Mouse (Mus musculus) G1E (cell line): ENCODE measurements around the gene Mrpl34. TPM values are rescaled to one million over a fixed set of nuclear protein-coding genes. Genes with fewer than 3 reads are reported as not detected.

Experiments
- ATAC-seq: 2 replicates; pipeline ENCODE4 v1.8.0; 2016; ENCODE audit warnings: mild to moderate bottlenecking; ENCODE audit not compliant: insufficient number of reproducible peaks, poor library complexity, low FRiP score, severe bottlenecking; ENCODE audit errors: extremely low read depth
- DNase-seq: peaks from one replicate; pipeline ENCODE4 v3.0.0; 2012; ENCODE audit warnings: low spot score
- H3K27me3 ChIP-seq: 2 replicates; pipeline ENCODE4 v1.6.1; 2012; ENCODE audit warnings: mild to moderate bottlenecking, low read length, inconsistent platforms; ENCODE audit not compliant: insufficient read depth
- H3K36me3 ChIP-seq: replicated peaks from 2 replicates; pipeline ENCODE3; 2012; ENCODE audit warnings: mild to moderate bottlenecking, inconsistent platforms
- H3K4me1 ChIP-seq: 2 replicates; pipeline ENCODE4 v1.6.1; 2012; ENCODE audit warnings: low read depth, low read length, inconsistent platforms, mixed read lengths; ENCODE audit not compliant: insufficient read depth
- H3K4me3 ChIP-seq: 2 replicates; pipeline ENCODE4 v1.5.1; 2012; ENCODE audit warnings: low read depth, mild to moderate bottlenecking, inconsistent platforms, low read length, moderate library complexity, mixed read lengths
- H3K9me3 ChIP-seq: replicated peaks from 2 replicates; pipeline ENCODE4 v1.6.1; 2012; ENCODE audit warnings: inconsistent platforms
- CTCF ChIP-seq: IDR thresholded peaks from 2 replicates; pipeline ENCODE4 v1.5.1; 2012; ENCODE audit warnings: low read depth, low read length, inconsistent platforms, mixed read lengths
- GATA1 ChIP-seq: IDR thresholded peaks from 2 replicates; pipeline ENCODE4 v1.6.1; 2012; ENCODE audit warnings: borderline replicate concordance, low read length, inconsistent platforms, mixed read lengths
- GATA2 ChIP-seq: IDR thresholded peaks from 2 replicates; pipeline ENCODE4 v1.6.1; 2012; ENCODE audit warnings: low read depth, low read length, inconsistent platforms, borderline replicate concordance
- POLR2AphosphoS5 ChIP-seq: IDR thresholded peaks from 2 replicates; pipeline ENCODE4 v1.6.1; 2012; ENCODE audit warnings: low read depth, low read length, inconsistent platforms; ENCODE audit not compliant: insufficient replicate concordance
- TAL1 ChIP-seq: conservative IDR thresholded peaks from 2 replicates; pipeline ENCODE4 v1.6.1; 2012; ENCODE audit warnings: low read depth, low read length, inconsistent platforms, mixed read lengths
- polyA plus RNA-seq: library from polyadenylated mRNA; stranded (reverse); fragments of >175 nt; gene quantifications from 2 replicates; pipeline ENCODE4 v1.2.3, GENCODE M21; 2012
- total RNA-seq, 2 experiments: library from RNA; stranded (forward) in 1 of 2; stranded (reverse) in 1 of 2; fragments of 200-1000 nt in 1 of 2; fragments of >200 nt in 1 of 2; fragmentation: Nextera tagmentation in 1 of 2; gene quantifications; 2 replicates each; pipeline ENCODE4 v1.2.3; 2014 to 2017

The Mrpl34 gene
- total and polyA plus RNA-seq, 3 experiments = 42.0 to 149 (median 68.2) TPM

GRCm38 (mm10) chr8:71468001-71468400 lies 3.2 kb downstream of the Mrpl34 start:
- Histone ChIP-seq H3K36me3 (peaks cover 58% of the 10 kb centered on the region), H3K4me3 (no peak overlapping the region), H3K4me1 (peaks cover 76% of the 10 kb centered on the region), H3K9me3 (no peaks in the 10 kb centered on the region), H3K27me3 (no peaks in the 10 kb centered on the region)
- DNase-seq (no peak), ATAC-seq (no peak)
- TF ChIP-seq POLR2AphosphoS5 (no peak), GATA2 (no peak), TAL1 (no peak), CTCF (no peak), GATA1 (no peak)

GRCm38 (mm10) chr8:71468916-71469315 lies 4.2 kb downstream of the Mrpl34 start, which contains the start of gene Dda1:
Gene Dda1, plus strand, starts transcription at chr8:71469199.
- ATAC-seq = peak; percentile 81
- peaks cover 67% of the 10 kb centered on the region for H3K4me1 ChIP-seq
- TF ChIP-seq GATA2 (no peak), GATA1 (no peak), POLR2AphosphoS5 (no peak), TAL1 (no peak), CTCF (no peak)
- peak; percentile 93 for DNase-seq
- H3K27me3 ChIP-seq = no peaks in the 10 kb centered on the region
- peak within 1 kb of the TSS; percentile 80 for H3K4me3 ChIP-seq
- peaks cover 67% of the 10 kb centered on the region for H3K36me3 ChIP-seq
- H3K9me3 ChIP-seq = no peaks in the 10 kb centered on the region

GRCm38 (mm10) chr8:71469411-71469810 lies 4.7 kb downstream of the Mrpl34 start:
- peak; percentile 55 for DNase-seq
- Histone ChIP-seq H3K36me3 (peaks cover 72% of the 10 kb centered on the region), H3K4me1 (peaks cover 62% of the 10 kb centered on the region), H3K4me3 (peak overlapping the region; percentile 80), H3K9me3 (no peaks in the 10 kb centered on the region), H3K27me3 (no peaks in the 10 kb centered on the region)
- ATAC-seq = no peak
- TF ChIP-seq POLR2AphosphoS5 = no peak

- TF ChIP-seq TAL1 = no peak
- no peak for TF ChIP-seq GATA1
- no peak for TF ChIP-seq POLR2AphosphoS5
- TF ChIP-seq CTCF = no peak
- TF ChIP-seq GATA2 = no peak
- ATAC-seq = no peak
- H3K36me3 ChIP-seq = peaks cover 81% of the 10 kb centered on the region
These were observed 5.6 kb downstream of the Mrpl34 start for GRCm38 (mm10) chr8:71470146-71470912.

GRCm38 (mm10) chr8:71470913-71471255 lies 6.1 kb downstream of the Mrpl34 start:
- H3K4me1 ChIP-seq = peaks cover 63% of the 10 kb centered on the region
- no peak for ATAC-seq

More at GRCm38 (mm10) chr8:71470146-71470912, 5.6 kb downstream of the Mrpl34 start:
- no peak for DNase-seq
- no peaks in the 10 kb centered on the region for H3K27me3 ChIP-seq
- H3K4me1 ChIP-seq = peaks cover 63% of the 10 kb centered on the region
- peak overlapping the region; percentile 80 for H3K4me3 ChIP-seq
- H3K9me3 ChIP-seq = no peaks in the 10 kb centered on the region

GRCm38 (mm10) chr8:71471861-71472260 lies 7.1 kb downstream of the Mrpl34 start:
- Histone ChIP-seq H3K4me3 (no peak overlapping the region), H3K27me3 (no peaks in the 10 kb centered on the region), H3K4me1 (peaks cover 64% of the 10 kb centered on the region), H3K36me3 (peaks cover 73% of the 10 kb centered on the region), H3K9me3 (no peaks in the 10 kb centered on the region)
- TF ChIP-seq GATA1 = no peak
- TF ChIP-seq CTCF = no peak
- no peak for TF ChIP-seq POLR2AphosphoS5
- no peak for TF ChIP-seq TAL1
- TF ChIP-seq GATA2 = no peak
- ATAC-seq (no peak), DNase-seq (no peak)

More at GRCm38 (mm10) chr8:71470913-71471255, 6.1 kb downstream of the Mrpl34 start:
- DNase-seq = no peak
- no peaks in the 10 kb centered on the region for H3K9me3 ChIP-seq
- TF ChIP-seq GATA1 (no peak), CTCF (no peak), GATA2 (no peak), POLR2AphosphoS5 (no peak), TAL1 (no peak)
- H3K4me3 ChIP-seq = peak overlapping the region; percentile 80; the same call in 1 of the 2 replicates
- H3K27me3 ChIP-seq = no peaks in the 10 kb centered on the region
- peaks cover 82% of the 10 kb centered on the region for H3K36me3 ChIP-seq
